Mouse (Mus musculus) thymus, adult 2 months (tissue): ENCODE results near the gene 1700113H08Rik. TPM values are rescaled to one million over a fixed set of nuclear protein-coding genes. Genes with fewer than 3 reads are reported as not detected.

Experiments
- DNase-seq: peaks from one replicate; pipeline ENCODE4 v3.0.0; 2021
- H3K27ac ChIP-seq: fragments of 200-500 bp; 2 replicates; pipeline ENCODE4 v1.5.1; 2012; ENCODE audit warnings: low read length, control low read depth; ENCODE audit not compliant: control insufficient read depth, insufficient read depth
- H3K27me3 ChIP-seq: fragments of 200-500 bp; 2 replicates; pipeline ENCODE4 v1.6.1; 2012; ENCODE audit warnings: mild to moderate bottlenecking, low read length, moderate library complexity, mixed read lengths; ENCODE audit not compliant: control insufficient read depth, insufficient read depth
- H3K36me3 ChIP-seq: fragments of 200-500 bp; 2 replicates; pipeline ENCODE4 v1.6.1; 2012; ENCODE audit warnings: mild to moderate bottlenecking, low read length, moderate library complexity; ENCODE audit not compliant: control insufficient read depth, insufficient read depth
- H3K4me1 ChIP-seq: fragments of 200-500 bp; replicated peaks from 2 replicates; pipeline ENCODE4 v1.6.1; 2012; ENCODE audit warnings: low read length; ENCODE audit not compliant: control insufficient read depth, insufficient read depth
- H3K4me3 ChIP-seq: fragments of 200-500 bp; 2 replicates; pipeline ENCODE4 v1.5.1; 2012; ENCODE audit warnings: mild to moderate bottlenecking, low read length, control low read depth, moderate library complexity; ENCODE audit not compliant: control insufficient read depth, insufficient read depth
- CTCF ChIP-seq: fragments of 200-500 bp; IDR thresholded peaks from 2 replicates; pipeline ENCODE4 v1.5.1; 2012; ENCODE audit warnings: mild to moderate bottlenecking, control low read depth, low read length, moderate library complexity, borderline replicate concordance; ENCODE audit not compliant: control insufficient read depth, poor library complexity, insufficient read depth; ENCODE audit errors: extremely low read depth
- POLR2A ChIP-seq: fragments of 200-500 bp; IDR thresholded peaks from 2 replicates; pipeline ENCODE4 v1.6.1; 2012; ENCODE audit warnings: mild to moderate bottlenecking, low read length, control low read depth, moderate library complexity; ENCODE audit not compliant: control insufficient read depth, poor library complexity, insufficient read depth; ENCODE audit errors: extremely low read depth
- WGBS: fragments of 180-500 bp; shearing (Covaris S2); methylation state at CpG from one replicate; pipeline ENCODE4 v1.1.7; 2018; 5-methylcytosine and 5-hydroxymethylcytosine counted together
- polyA plus RNA-seq: library from polyadenylated mRNA; depleted of rRNA; stranded (reverse); fragments of >200 nt; gene quantifications from 2 replicates; pipeline ENCODE4 v1.2.3, GENCODE M21; 2012

1700113H08Rik gene
- polyA plus RNA-seq, 1 experiment, result 0.08 TPM

GRCm38 (mm10) chr10:87020711-87021110 is 37.1 kb upstream of the 1700113H08Rik start:
- no peaks in the 10 kb centered on the region for H3K4me1 ChIP-seq
- TF ChIP-seq POLR2A, result no peak
- no peak for TF ChIP-seq CTCF
- H3K27ac ChIP-seq, result no peak overlapping the region
- peak; percentile 10 for DNase-seq
- H3K36me3 ChIP-seq, result no peaks in the 10 kb centered on the region
- H3K27me3 ChIP-seq, result no peaks in the 10 kb centered on the region
- no peak overlapping the region for H3K4me3 ChIP-seq
- WGBS, result 60% methylated on average over 16 of the region's 16 CpGs

- H3K4me1 ChIP-seq, result no peaks in the 10 kb centered on the region
- 2% methylated on average over 8 of the region's 10 CpGs for WGBS
- H3K4me3 ChIP-seq, result no peak overlapping the region
- no peak overlapping the region for H3K27ac ChIP-seq
- DNase-seq, result peak; percentile 81
- H3K36me3 ChIP-seq, result no peaks in the 10 kb centered on the region
- no peak for TF ChIP-seq POLR2A
- peak; percentile 92 for TF ChIP-seq CTCF
- no peaks in the 10 kb centered on the region for H3K27me3 ChIP-seq
Measured at GRCm38 (mm10) chr10:87024884-87025283, 33.0 kb upstream of the 1700113H08Rik start.

GRCm38 (mm10) chr10:87032768-87033167 is 25.1 kb upstream of the 1700113H08Rik start:
- no peaks in the 10 kb centered on the region for H3K36me3 ChIP-seq
- no peak for TF ChIP-seq CTCF
- TF ChIP-seq POLR2A, result no peak
- WGBS, result 94% methylated on average over 8 of the region's 8 CpGs
- DNase-seq, result no peak
- H3K4me1 ChIP-seq, result no peaks in the 10 kb centered on the region
- H3K27me3 ChIP-seq, result no peaks in the 10 kb centered on the region
- H3K4me3 ChIP-seq, result no peak overlapping the region
- no peak overlapping the region for H3K27ac ChIP-seq

GRCm38 (mm10) chr10:87035866-87036265 is 22.0 kb upstream of the 1700113H08Rik start:
- Histone ChIP-seq H3K4me1 (no peaks in the 10 kb centered on the region), H3K4me3 (no peak overlapping the region), H3K36me3 (no peaks in the 10 kb centered on the region), H3K27me3 (no peaks in the 10 kb centered on the region), H3K27ac (no peak overlapping the region)
- TF ChIP-seq POLR2A (no peak), CTCF (no peak)
- DNase-seq, result no peak
- 94% methylated on average over 15 of the region's 15 CpGs for WGBS

GRCm38 (mm10) chr10:87036271-87036703 is 21.6 kb upstream of the 1700113H08Rik start:
- H3K36me3 ChIP-seq, result no peaks in the 10 kb centered on the region
- H3K4me3 ChIP-seq, result no peak overlapping the region
- no peaks in the 10 kb centered on the region for H3K4me1 ChIP-seq
- no peaks in the 10 kb centered on the region for H3K27me3 ChIP-seq
- no peak overlapping the region for H3K27ac ChIP-seq
- TF ChIP-seq POLR2A (no peak), CTCF (no peak)
- no peak for DNase-seq
- WGBS, result 91% methylated on average over 14 of the region's 14 CpGs

GRCm38 (mm10) chr10:87037062-87037461 is 20.8 kb upstream of the 1700113H08Rik start:
- Histone ChIP-seq H3K4me1 (no peaks in the 10 kb centered on the region), H3K36me3 (no peaks in the 10 kb centered on the region), H3K27ac (no peak overlapping the region), H3K27me3 (no peaks in the 10 kb centered on the region), H3K4me3 (no peak overlapping the region)
- DNase-seq, result no peak
- TF ChIP-seq CTCF (no peak), POLR2A (no peak)
- WGBS, result 54% methylated on average over 5 of the region's 5 CpGs

GRCm38 (mm10) chr10:87039340-87039739 is 18.5 kb upstream of the 1700113H08Rik start:
- Histone ChIP-seq H3K4me1 (no peaks in the 10 kb centered on the region), H3K27ac (no peak overlapping the region), H3K27me3 (no peaks in the 10 kb centered on the region), H3K36me3 (no peaks in the 10 kb centered on the region), H3K4me3 (no peak overlapping the region)
- TF ChIP-seq POLR2A, result no peak
- TF ChIP-seq CTCF, result no peak
- DNase-seq, result no peak
- WGBS, result 87% methylated on average over 6 of the region's 6 CpGs
